Mouse (Mus musculus): ENCODE results near the gene Fam43b. TPM values are rescaled to one million over a fixed set of nuclear protein-coding genes. Genes with fewer than 3 reads are reported as not detected.

Fam43b gene
- polyA plus RNA-seq, 1 experiment from 2014 or later: 0.24 TPM

DNA sequence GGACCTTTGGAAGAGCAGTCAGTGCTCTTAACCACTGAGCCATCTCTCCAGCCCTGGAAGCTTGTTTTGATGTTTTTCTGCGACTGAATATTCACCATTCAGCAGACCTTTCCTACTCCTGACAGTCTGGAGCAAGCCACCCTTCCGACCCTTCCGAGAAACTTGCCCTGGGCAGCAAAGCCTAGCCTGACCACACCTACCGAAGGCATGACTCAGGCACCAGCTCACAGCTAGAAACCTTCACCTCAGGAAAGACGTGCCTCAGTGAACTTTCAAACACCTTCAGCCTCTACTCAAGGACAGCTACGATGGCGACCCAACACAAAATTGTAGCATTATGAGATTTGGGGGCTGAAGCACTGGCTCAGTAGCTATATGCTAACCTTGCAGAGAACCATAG is 33.4 kb downstream of the Fam43b start:
- DNase-seq (ENCODE audit: low spot score): no peak
- H3K9ac ChIP-seq (ENCODE audit: low read depth, low read length): no peak overlapping the region
- H3K27me3 ChIP-seq (replicated peaks; ENCODE audit: control insufficient read depth, insufficient read depth, low read length): peaks cover 28% of the 10 kb centered on the region
- no peak overlapping the region for H3K4me3 ChIP-seq (ENCODE audit: low read depth, low read length)
- 64% methylated on average over 7 of the region's 7 CpGs for WGBS
- H3K36me3 ChIP-seq (ENCODE audit: control insufficient read depth, insufficient read depth, low read length): no peaks in the 10 kb centered on the region
- H3K4me1 ChIP-seq (ENCODE audit: control insufficient read depth, insufficient read depth, low read length): peaks cover 1% of the 10 kb centered on the region; the same call in 1 of the 2 replicates
- no peak for ATAC-seq (ENCODE audit: low read depth)
- 0 out of 2 replicates have a peak, but pooled peaks cover 3% of the 10 kb centered on the region for H3K9me3 ChIP-seq (ENCODE audit: control insufficient read depth, low read length)
- no peak overlapping the region for H3K27ac ChIP-seq (replicated peaks; ENCODE audit: low read depth, low read length)
- H3K4me2 ChIP-seq (ENCODE audit: low read depth, low read length): no peak overlapping the region

DNA sequence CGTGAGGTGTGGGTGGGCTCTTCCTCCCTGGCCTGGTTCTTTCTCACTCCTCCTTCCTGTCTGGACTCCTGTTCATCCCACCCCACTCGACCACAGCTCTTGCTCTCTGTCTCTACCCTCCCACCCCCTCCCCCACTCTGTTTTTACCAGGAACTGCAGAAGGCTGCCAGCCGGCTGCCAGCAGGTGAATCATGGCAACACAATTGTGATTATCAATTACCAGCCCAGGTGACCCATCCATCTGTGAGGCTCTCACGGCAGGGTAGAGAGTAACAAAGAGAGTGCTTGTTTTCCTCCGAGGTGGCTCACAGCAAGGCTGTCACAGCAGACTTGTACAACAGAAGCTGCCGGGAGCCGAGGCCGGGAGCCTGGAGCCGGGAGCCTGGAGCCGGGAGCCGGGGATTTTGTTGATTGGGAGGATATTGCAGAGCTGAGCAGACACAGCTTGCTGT is 34.9 kb downstream of the Fam43b start:
- Histone ChIP-seq H3K9me3 (ENCODE audit: control insufficient read depth, low read length) (0 out of 2 replicates have a peak, but pooled peaks cover 2% of the 10 kb centered on the region), H3K4me3 (ENCODE audit: low read depth, low read length) (no peak overlapping the region), H3K4me2 (ENCODE audit: low read depth, low read length) (no peak overlapping the region), H3K27ac (replicated peaks; ENCODE audit: low read depth, low read length) (no peak overlapping the region), H3K27me3 (replicated peaks; ENCODE audit: control insufficient read depth, insufficient read depth, low read length) (peaks cover 18% of the 10 kb centered on the region), H3K36me3 (ENCODE audit: control insufficient read depth, insufficient read depth, low read length) (no peaks in the 10 kb centered on the region), H3K9ac (ENCODE audit: low read depth, low read length) (peak overlapping the region; percentile 31), H3K4me1 (ENCODE audit: control insufficient read depth, insufficient read depth, low read length) (no peaks in the 10 kb centered on the region)
- DNase-seq (ENCODE audit: low spot score) (no peak), ATAC-seq (ENCODE audit: low read depth) (no peak)
- WGBS: 7% methylated on average over 11 of the region's 11 CpGs

DNA sequence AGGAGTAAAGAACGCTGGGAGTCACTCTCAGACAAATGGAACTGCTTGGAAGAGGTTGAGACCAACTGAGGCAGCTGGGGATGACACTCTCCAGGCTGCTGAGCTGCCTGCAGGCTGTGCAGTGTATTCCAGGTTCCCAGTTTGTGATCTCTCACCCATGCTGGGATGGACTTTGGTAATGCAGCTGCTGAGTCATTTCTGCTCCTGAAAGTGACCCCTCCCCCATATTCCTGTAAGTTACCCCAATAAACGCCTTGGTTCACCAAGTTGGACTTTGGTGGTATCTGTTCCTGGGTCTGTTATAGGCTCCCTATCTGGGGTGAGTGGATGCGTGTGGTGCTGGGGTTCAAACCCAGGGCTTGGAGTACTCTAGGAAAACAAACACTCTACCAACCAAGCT is 38.2 kb downstream of the Fam43b start:
- 0 out of 2 replicates have a peak, but pooled peaks cover 5% of the 10 kb centered on the region for H3K9me3 ChIP-seq (ENCODE audit: control insufficient read depth, low read length)
- 79% methylated on average over 3 of the region's 3 CpGs for WGBS
- no peak overlapping the region for H3K9ac ChIP-seq (ENCODE audit: low read depth, low read length)
- DNase-seq (ENCODE audit: low spot score): no peak
- no peak for ATAC-seq (ENCODE audit: low read depth)
- no peak overlapping the region for H3K4me2 ChIP-seq (ENCODE audit: low read depth, low read length)
- peaks cover 18% of the 10 kb centered on the region for H3K27me3 ChIP-seq (replicated peaks; ENCODE audit: control insufficient read depth, insufficient read depth, low read length)
- H3K4me1 ChIP-seq (ENCODE audit: control insufficient read depth, insufficient read depth, low read length): no peaks in the 10 kb centered on the region
- no peak overlapping the region for H3K27ac ChIP-seq (replicated peaks; ENCODE audit: low read depth, low read length)
- H3K36me3 ChIP-seq (ENCODE audit: control insufficient read depth, insufficient read depth, low read length): no peaks in the 10 kb centered on the region
- no peak overlapping the region for H3K4me3 ChIP-seq (ENCODE audit: low read depth, low read length)

DNA sequence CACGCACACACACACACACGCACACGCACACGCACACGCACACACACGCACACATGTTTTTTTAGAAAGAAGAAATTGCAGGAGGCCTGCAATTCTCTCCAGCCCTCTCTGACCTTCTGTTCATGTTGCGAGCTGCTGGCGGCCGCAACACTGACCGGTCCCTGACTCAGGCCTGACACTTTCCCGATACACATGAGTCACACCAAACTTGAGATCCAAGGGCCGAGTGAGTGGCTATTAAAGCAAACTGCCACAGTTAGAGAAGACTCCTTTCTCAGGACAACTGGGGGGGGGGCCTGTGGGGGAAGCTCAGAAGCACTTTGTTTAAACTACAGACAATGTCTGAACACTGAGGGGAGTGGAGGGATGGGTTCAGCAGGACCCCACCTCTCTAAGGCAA is 39.8 kb downstream of the Fam43b start:
- H3K4me3 ChIP-seq (ENCODE audit: low read depth, low read length): no peak overlapping the region
- no peak for DNase-seq (ENCODE audit: low spot score)
- ATAC-seq (ENCODE audit: low read depth): no peak
- no peak overlapping the region for H3K9ac ChIP-seq (ENCODE audit: low read depth, low read length)
- no peak overlapping the region for H3K27ac ChIP-seq (replicated peaks; ENCODE audit: low read depth, low read length)
- 0 out of 2 replicates have a peak, but pooled peaks cover 5% of the 10 kb centered on the region for H3K9me3 ChIP-seq (ENCODE audit: control insufficient read depth, low read length)
- WGBS: 89% methylated on average over 12 of the region's 12 CpGs
- H3K4me1 ChIP-seq (ENCODE audit: control insufficient read depth, insufficient read depth, low read length): no peaks in the 10 kb centered on the region
- H3K27me3 ChIP-seq (replicated peaks; ENCODE audit: control insufficient read depth, insufficient read depth, low read length): peaks cover 11% of the 10 kb centered on the region; the same call in 1 of the 2 replicates
- H3K36me3 ChIP-seq (ENCODE audit: control insufficient read depth, insufficient read depth, low read length): no peaks in the 10 kb centered on the region
- no peak overlapping the region for H3K4me2 ChIP-seq (ENCODE audit: low read depth, low read length)

DNA sequence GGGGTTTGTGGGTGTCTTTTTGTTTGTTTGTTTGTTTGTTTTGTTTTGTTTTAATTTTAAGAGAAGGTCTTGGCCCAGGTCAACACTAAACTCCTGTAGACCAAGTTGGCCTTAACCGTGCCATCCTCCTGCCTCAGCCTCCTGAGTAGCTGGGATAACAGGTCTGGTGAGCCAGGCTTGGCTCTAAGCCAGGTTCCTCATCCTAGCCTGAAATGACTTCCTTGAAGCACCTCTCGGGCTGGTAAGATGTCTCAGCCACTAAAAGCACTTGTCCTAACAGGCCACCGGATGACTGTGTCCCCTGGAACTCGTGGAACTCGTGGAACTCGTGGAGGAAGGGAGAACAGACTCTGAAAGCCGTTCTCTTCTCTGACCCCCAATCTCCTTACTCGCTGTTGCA is 40.2 kb downstream of the Fam43b start:
- Histone ChIP-seq H3K27ac (replicated peaks; ENCODE audit: low read depth, low read length) (no peak overlapping the region), H3K36me3 (ENCODE audit: control insufficient read depth, insufficient read depth, low read length) (no peaks in the 10 kb centered on the region), H3K4me2 (ENCODE audit: low read depth, low read length) (no peak overlapping the region), H3K27me3 (replicated peaks; ENCODE audit: control insufficient read depth, insufficient read depth, low read length) (peaks cover 7% of the 10 kb centered on the region; the same call in 1 of the 2 replicates), H3K4me3 (ENCODE audit: low read depth, low read length) (no peak overlapping the region), H3K9ac (ENCODE audit: low read depth, low read length) (no peak overlapping the region), H3K9me3 (ENCODE audit: control insufficient read depth, low read length) (0 out of 2 replicates have a peak, but pooled peaks cover 5% of the 10 kb centered on the region), H3K4me1 (ENCODE audit: control insufficient read depth, insufficient read depth, low read length) (no peaks in the 10 kb centered on the region)
- 84% methylated on average over 8 of the region's 8 CpGs for WGBS
- DNase-seq (ENCODE audit: low spot score) (no peak), ATAC-seq (ENCODE audit: low read depth) (no peak)

DNA sequence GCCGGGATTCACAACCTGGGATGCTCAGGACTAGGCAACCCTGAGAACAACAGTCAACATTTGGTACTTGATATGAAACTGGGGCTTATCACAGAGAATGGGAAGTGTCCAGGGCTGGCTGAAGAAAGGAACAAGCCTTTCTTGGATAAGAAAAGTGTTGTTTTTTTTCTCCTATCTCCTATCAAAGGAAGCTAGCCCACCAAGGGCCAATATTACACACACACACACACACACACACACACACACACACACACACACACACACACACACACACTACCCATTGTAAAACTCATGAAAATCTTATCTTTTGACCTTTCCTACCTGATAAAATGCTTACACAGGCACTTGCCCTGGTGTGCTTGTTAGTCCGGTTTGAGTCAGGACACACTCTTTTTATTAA is 40.8 kb downstream of the Fam43b start:
- H3K4me1 ChIP-seq (ENCODE audit: control insufficient read depth, insufficient read depth, low read length): no peaks in the 10 kb centered on the region
- 0 out of 2 replicates have a peak, but pooled peaks cover 5% of the 10 kb centered on the region for H3K9me3 ChIP-seq (ENCODE audit: control insufficient read depth, low read length)
- H3K4me3 ChIP-seq (ENCODE audit: low read depth, low read length): no peak overlapping the region
- DNase-seq (ENCODE audit: low spot score) (no peak), ATAC-seq (ENCODE audit: low read depth) (no peak)
- no peak overlapping the region for H3K27ac ChIP-seq (replicated peaks; ENCODE audit: low read depth, low read length)
- H3K36me3 ChIP-seq (ENCODE audit: control insufficient read depth, insufficient read depth, low read length): no peaks in the 10 kb centered on the region
- H3K27me3 ChIP-seq (replicated peaks; ENCODE audit: control insufficient read depth, insufficient read depth, low read length): 0 out of 2 replicates have a peak, but pooled peaks cover under 1% of the 10 kb centered on the region
- 87% methylated on average over 2 of the region's 2 CpGs for WGBS
- no peak overlapping the region for H3K4me2 ChIP-seq (ENCODE audit: low read depth, low read length)
- no peak overlapping the region for H3K9ac ChIP-seq (ENCODE audit: low read depth, low read length)

DNA sequence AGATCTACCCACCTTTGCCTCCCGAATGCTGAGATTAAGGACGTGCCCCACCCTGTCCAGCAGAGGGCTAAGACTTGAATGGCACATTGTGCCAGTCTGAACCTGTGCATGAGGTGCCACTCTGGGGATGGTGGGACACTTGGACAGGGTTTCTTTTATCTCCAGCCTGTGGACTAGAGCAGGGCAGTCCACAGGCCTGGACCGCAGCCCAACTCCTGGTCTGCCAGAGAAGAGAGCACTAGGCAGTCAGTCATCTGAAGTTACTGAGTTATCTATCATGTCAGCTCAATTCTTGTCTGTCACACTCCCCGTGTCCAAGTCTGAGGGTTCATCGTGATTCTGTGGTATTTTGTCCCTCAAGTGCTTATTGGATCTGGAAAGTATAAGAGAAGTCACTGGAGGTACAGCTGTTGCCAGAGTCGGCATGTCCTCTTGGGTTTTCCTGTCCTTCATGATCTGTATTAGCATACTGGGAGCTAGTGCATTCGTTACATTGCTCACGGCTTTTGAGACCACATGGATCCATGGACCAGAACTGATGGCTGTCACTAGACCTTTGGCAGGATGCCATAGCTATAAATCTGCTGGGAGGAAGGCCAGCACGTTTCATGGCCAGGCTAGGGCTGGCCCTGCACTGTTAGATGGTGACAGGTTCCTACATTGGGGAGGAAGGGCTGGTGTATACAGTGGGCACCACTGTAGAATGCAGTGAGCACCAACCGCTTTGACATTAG is 42.7 kb downstream of the Fam43b start:
- H3K4me2 ChIP-seq (ENCODE audit: low read depth, low read length): no peak overlapping the region
- no peak overlapping the region for H3K27ac ChIP-seq (replicated peaks; ENCODE audit: low read depth, low read length)
- H3K4me1 ChIP-seq (ENCODE audit: control insufficient read depth, insufficient read depth, low read length): no peaks in the 10 kb centered on the region
- no peaks in the 10 kb centered on the region for H3K36me3 ChIP-seq (ENCODE audit: control insufficient read depth, insufficient read depth, low read length)
- H3K4me3 ChIP-seq (ENCODE audit: low read depth, low read length): no peak overlapping the region
- 74% methylated on average over 10 of the region's 10 CpGs for WGBS
- H3K27me3 ChIP-seq (replicated peaks; ENCODE audit: control insufficient read depth, insufficient read depth, low read length): no peaks in the 10 kb centered on the region
- H3K9me3 ChIP-seq (ENCODE audit: control insufficient read depth, low read length): 0 out of 2 replicates have a peak, but pooled peaks cover 5% of the 10 kb centered on the region
- no peak overlapping the region for H3K9ac ChIP-seq (ENCODE audit: low read depth, low read length)
- no peak for ATAC-seq (ENCODE audit: low read depth)
- DNase-seq (ENCODE audit: low spot score): no peak

DNA sequence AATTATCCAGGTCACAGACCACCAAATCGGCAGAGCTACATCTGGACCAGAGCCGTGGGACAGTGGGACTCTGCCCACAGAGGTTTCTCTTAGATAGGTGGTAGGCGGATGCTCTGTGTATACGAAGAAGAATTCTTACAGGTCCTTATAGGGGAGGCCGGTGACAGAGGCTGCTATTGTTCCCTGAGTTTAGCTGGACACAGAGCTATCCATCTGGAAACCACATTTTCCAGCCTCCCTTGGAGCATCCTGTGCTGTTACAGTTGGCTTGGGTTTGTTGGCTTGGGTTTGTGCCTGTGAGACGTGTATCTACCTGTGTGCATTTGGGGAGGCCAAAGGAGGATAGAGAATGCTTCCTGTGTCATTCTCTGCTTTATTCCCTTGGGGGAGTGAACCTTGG is 43.6 kb downstream of the Fam43b start:
- Histone ChIP-seq H3K27ac (replicated peaks; ENCODE audit: low read depth, low read length) (no peak overlapping the region), H3K9me3 (ENCODE audit: control insufficient read depth, low read length) (0 out of 2 replicates have a peak, but pooled peaks cover 5% of the 10 kb centered on the region), H3K9ac (ENCODE audit: low read depth, low read length) (no peak overlapping the region), H3K4me2 (ENCODE audit: low read depth, low read length) (no peak overlapping the region), H3K36me3 (ENCODE audit: control insufficient read depth, insufficient read depth, low read length) (no peaks in the 10 kb centered on the region), H3K4me3 (ENCODE audit: low read depth, low read length) (no peak overlapping the region), H3K27me3 (replicated peaks; ENCODE audit: control insufficient read depth, insufficient read depth, low read length) (no peaks in the 10 kb centered on the region), H3K4me1 (ENCODE audit: control insufficient read depth, insufficient read depth, low read length) (no peaks in the 10 kb centered on the region)
- 67% methylated on average over 6 of the region's 6 CpGs for WGBS
- DNase-seq (ENCODE audit: low spot score) (no peak), ATAC-seq (ENCODE audit: low read depth) (no peak)

DNA sequence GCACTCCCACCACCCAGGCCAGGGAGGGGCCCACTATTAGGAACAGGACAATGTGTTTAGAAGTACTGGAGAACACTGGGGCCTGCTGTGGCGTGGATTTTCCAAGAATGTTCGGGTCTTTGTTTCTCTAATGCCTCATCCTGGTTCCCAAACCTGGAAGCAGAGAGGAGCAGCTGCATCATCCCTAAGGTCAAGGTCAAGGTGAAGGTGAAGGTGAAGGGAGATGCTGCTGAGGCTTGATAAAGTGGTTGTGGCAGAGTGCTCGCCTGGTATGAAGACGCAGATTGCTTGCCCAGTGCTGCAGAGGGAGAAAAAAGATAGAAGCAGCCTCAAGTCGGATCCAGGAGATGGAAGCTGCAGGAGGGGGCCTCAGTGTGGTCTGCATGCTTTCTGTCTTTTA is 44.5 kb downstream of the Fam43b start:
- Histone ChIP-seq H3K4me1 (ENCODE audit: control insufficient read depth, insufficient read depth, low read length) (no peaks in the 10 kb centered on the region), H3K9ac (ENCODE audit: low read depth, low read length) (no peak overlapping the region), H3K27ac (replicated peaks; ENCODE audit: low read depth, low read length) (no peak overlapping the region), H3K36me3 (ENCODE audit: control insufficient read depth, insufficient read depth, low read length) (no peaks in the 10 kb centered on the region), H3K9me3 (ENCODE audit: control insufficient read depth, low read length) (0 out of 2 replicates have a peak, but pooled peaks cover 5% of the 10 kb centered on the region), H3K4me3 (ENCODE audit: low read depth, low read length) (no peak overlapping the region), H3K4me2 (ENCODE audit: low read depth, low read length) (no peak overlapping the region), H3K27me3 (replicated peaks; ENCODE audit: control insufficient read depth, insufficient read depth, low read length) (no peaks in the 10 kb centered on the region)
- ATAC-seq (ENCODE audit: low read depth) (no peak), DNase-seq (ENCODE audit: low spot score) (no peak)
- 92% methylated on average over 5 of the region's 5 CpGs for WGBS
